Mouse (Mus musculus): Measurements from ENCODE around the gene Manba. TPM values are rescaled to one million over a fixed set of nuclear protein-coding genes. Genes with fewer than 3 reads are reported as not detected.

Gene Manba
- polyA plus RNA-seq, 1 experiment = 2.9 TPM

- TF ChIP-seq FOSL1 (IDR thresholded peaks at IDR 0.05; ENCODE audit: insufficient read depth, low read length, poor library complexity, severe bottlenecking) (no peak), MYOD1 (IDR thresholded peaks at IDR 0.05; ENCODE audit: control insufficient read depth, insufficient read length, low read depth) (no peak), CEBPB (IDR thresholded peaks at IDR 0.05; ENCODE audit: low read depth) (no peak), MAX (IDR thresholded peaks at IDR 0.05) (no peak), MYOG (IDR thresholded peaks at IDR 0.05; ENCODE audit: control insufficient read depth, extremely low read depth, insufficient read length) (no peak), CTCF (IDR thresholded peaks at IDR 0.05; ENCODE audit: control insufficient read depth, insufficient read depth, insufficient read length) (no peak), USF1 (IDR thresholded peaks at IDR 0.05; ENCODE audit: low read depth) (no peak)
Observed at GRCm38 (mm10) chr3:135605474-135605873, 120.1 kb downstream of the Manba start.

GRCm38 (mm10) chr3:135606592-135606991 is 121.2 kb downstream of the Manba start:
- TF ChIP-seq CEBPB (IDR thresholded peaks at IDR 0.05; ENCODE audit: low read depth) (no peak), USF1 (IDR thresholded peaks at IDR 0.05; ENCODE audit: low read depth) (no peak), MYOG (IDR thresholded peaks at IDR 0.05; ENCODE audit: control insufficient read depth, extremely low read depth, insufficient read length) (no peak), MYOD1 (IDR thresholded peaks at IDR 0.05; ENCODE audit: control insufficient read depth, insufficient read length, low read depth) (no peak), CTCF (IDR thresholded peaks at IDR 0.05; ENCODE audit: control insufficient read depth, insufficient read depth, insufficient read length) (no peak), MAX (IDR thresholded peaks at IDR 0.05) (no peak), FOSL1 (IDR thresholded peaks at IDR 0.05; ENCODE audit: insufficient read depth, low read length, poor library complexity, severe bottlenecking) (no peak)
- Histone ChIP-seq H3K4me3 (ENCODE audit: insufficient read depth, poor library complexity, severe bottlenecking) (no peak overlapping the region), H3ac (ENCODE audit: control insufficient read depth, insufficient read length, low read depth) (no peak overlapping the region), H3K79me3 (ENCODE audit: low read depth) (no peaks in the 10 kb centered on the region), H3K36me3 (ENCODE audit: control insufficient read depth, insufficient read depth) (peaks cover 79% of the 10 kb centered on the region), H3K79me2 (ENCODE audit: control insufficient read depth, insufficient read depth) (no peaks in the 10 kb centered on the region), H3K27me3 (ENCODE audit: control insufficient read depth, insufficient read depth, insufficient read length) (no peaks in the 10 kb centered on the region)

More at GRCm38 (mm10) chr3:135605474-135605873, 120.1 kb downstream of the Manba start:
- H3K79me2 ChIP-seq (ENCODE audit: control insufficient read depth, insufficient read depth) = no peaks in the 10 kb centered on the region
- no peaks in the 10 kb centered on the region for H3K79me3 ChIP-seq (ENCODE audit: low read depth)
- H3K27me3 ChIP-seq (ENCODE audit: control insufficient read depth, insufficient read depth, insufficient read length) = no peaks in the 10 kb centered on the region
- peaks cover 79% of the 10 kb centered on the region for H3K36me3 ChIP-seq (ENCODE audit: control insufficient read depth, insufficient read depth)
- H3ac ChIP-seq (ENCODE audit: control insufficient read depth, insufficient read length, low read depth) = no peak overlapping the region
- no peak overlapping the region for H3K4me3 ChIP-seq (ENCODE audit: insufficient read depth, poor library complexity, severe bottlenecking)

- H3K4me3 ChIP-seq (ENCODE audit: insufficient read depth, poor library complexity, severe bottlenecking) = no peak overlapping the region
- H3K36me3 ChIP-seq (ENCODE audit: control insufficient read depth, insufficient read depth) = peaks cover 79% of the 10 kb centered on the region
- H3K27me3 ChIP-seq (ENCODE audit: control insufficient read depth, insufficient read depth, insufficient read length) = no peaks in the 10 kb centered on the region
- H3K79me3 ChIP-seq (ENCODE audit: low read depth) = no peaks in the 10 kb centered on the region
- no peak for TF ChIP-seq CTCF (IDR thresholded peaks at IDR 0.05; ENCODE audit: control insufficient read depth, insufficient read depth, insufficient read length)
- no peak for TF ChIP-seq MYOD1 (IDR thresholded peaks at IDR 0.05; ENCODE audit: control insufficient read depth, insufficient read length, low read depth)
- TF ChIP-seq USF1 (IDR thresholded peaks at IDR 0.05; ENCODE audit: low read depth) = no peak
- H3ac ChIP-seq (ENCODE audit: control insufficient read depth, insufficient read length, low read depth) = no peak overlapping the region
- no peaks in the 10 kb centered on the region for H3K79me2 ChIP-seq (ENCODE audit: control insufficient read depth, insufficient read depth)
Observed at GRCm38 (mm10) chr3:135607021-135607420, 121.6 kb downstream of the Manba start.

GRCm38 (mm10) chr3:135607660-135608473 is 122.5 kb downstream of the Manba start:
- Histone ChIP-seq H3K79me3 (ENCODE audit: low read depth) (no peaks in the 10 kb centered on the region), H3K36me3 (ENCODE audit: control insufficient read depth, insufficient read depth) (peaks cover 79% of the 10 kb centered on the region), H3K4me3 (ENCODE audit: insufficient read depth, poor library complexity, severe bottlenecking) (no peak overlapping the region), H3K79me2 (ENCODE audit: control insufficient read depth, insufficient read depth) (no peaks in the 10 kb centered on the region), H3K27me3 (ENCODE audit: control insufficient read depth, insufficient read depth, insufficient read length) (no peaks in the 10 kb centered on the region), H3ac (ENCODE audit: control insufficient read depth, insufficient read length, low read depth) (no peak overlapping the region)
- TF ChIP-seq MYOD1 (IDR thresholded peaks at IDR 0.05; ENCODE audit: control insufficient read depth, insufficient read length, low read depth) (no peak), USF1 (IDR thresholded peaks at IDR 0.05; ENCODE audit: low read depth) (no peak), CTCF (IDR thresholded peaks at IDR 0.05; ENCODE audit: control insufficient read depth, insufficient read depth, insufficient read length) (no peak)

- Histone ChIP-seq H3K79me3 (ENCODE audit: low read depth) (no peaks in the 10 kb centered on the region), H3ac (ENCODE audit: control insufficient read depth, insufficient read length, low read depth) (no peak overlapping the region), H3K36me3 (ENCODE audit: control insufficient read depth, insufficient read depth) (peaks cover 81% of the 10 kb centered on the region), H3K4me3 (ENCODE audit: insufficient read depth, poor library complexity, severe bottlenecking) (no peak overlapping the region), H3K79me2 (ENCODE audit: control insufficient read depth, insufficient read depth) (no peaks in the 10 kb centered on the region), H3K27me3 (ENCODE audit: control insufficient read depth, insufficient read depth, insufficient read length) (no peaks in the 10 kb centered on the region)
- TF ChIP-seq CTCF (IDR thresholded peaks at IDR 0.05; ENCODE audit: control insufficient read depth, insufficient read depth, insufficient read length) (no peak), USF1 (IDR thresholded peaks at IDR 0.05; ENCODE audit: low read depth) (no peak), MAX (IDR thresholded peaks at IDR 0.05) (no peak), FOSL1 (IDR thresholded peaks at IDR 0.05; ENCODE audit: insufficient read depth, low read length, poor library complexity, severe bottlenecking) (no peak), CEBPB (IDR thresholded peaks at IDR 0.05; ENCODE audit: low read depth) (no peak), MYOD1 (IDR thresholded peaks at IDR 0.05; ENCODE audit: control insufficient read depth, insufficient read length, low read depth) (no peak), MYOG (IDR thresholded peaks at IDR 0.05; ENCODE audit: control insufficient read depth, extremely low read depth, insufficient read length) (no peak)
Observed at GRCm38 (mm10) chr3:135610221-135610620, 124.8 kb downstream of the Manba start.

- no peaks in the 10 kb centered on the region for H3K27me3 ChIP-seq (ENCODE audit: control insufficient read depth, insufficient read depth, insufficient read length)
- no peak overlapping the region for H3ac ChIP-seq (ENCODE audit: control insufficient read depth, insufficient read length, low read depth)
- no peaks in the 10 kb centered on the region for H3K79me3 ChIP-seq (ENCODE audit: low read depth)
- TF ChIP-seq MYOG (IDR thresholded peaks at IDR 0.05; ENCODE audit: control insufficient read depth, extremely low read depth, insufficient read length) = no peak
- no peak for TF ChIP-seq MYOD1 (IDR thresholded peaks at IDR 0.05; ENCODE audit: control insufficient read depth, insufficient read length, low read depth)
- TF ChIP-seq CTCF (IDR thresholded peaks at IDR 0.05; ENCODE audit: control insufficient read depth, insufficient read depth, insufficient read length) = no peak
- TF ChIP-seq FOSL1 (IDR thresholded peaks at IDR 0.05; ENCODE audit: insufficient read depth, low read length, poor library complexity, severe bottlenecking) = no peak
- TF ChIP-seq CEBPB (IDR thresholded peaks at IDR 0.05; ENCODE audit: low read depth) = no peak
- TF ChIP-seq USF1 (IDR thresholded peaks at IDR 0.05; ENCODE audit: low read depth) = no peak
- no peak for TF ChIP-seq MAX (IDR thresholded peaks at IDR 0.05)
- H3K36me3 ChIP-seq (ENCODE audit: control insufficient read depth, insufficient read depth) = peaks cover 91% of the 10 kb centered on the region
- no peaks in the 10 kb centered on the region for H3K79me2 ChIP-seq (ENCODE audit: control insufficient read depth, insufficient read depth)
- no peak overlapping the region for H3K4me3 ChIP-seq (ENCODE audit: insufficient read depth, poor library complexity, severe bottlenecking)
Observed at GRCm38 (mm10) chr3:135614376-135614775, 129.0 kb downstream of the Manba start.
